Mouse (Mus musculus) thymus, adult 2 months (tissue): ENCODE measurements around the gene Ccdc187. TPM values are rescaled to one million over a fixed set of nuclear protein-coding genes. Genes with fewer than 3 reads are reported as not detected.
A peak's percentile ranks its signal among the peaks of the same experiment; 100 is the strongest.

Source experiments
- DNase-seq: peaks from one replicate; pipeline ENCODE4 v3.0.0; 2021
- H3K27ac ChIP-seq: fragments of 200-500 bp; 2 replicates; pipeline ENCODE4 v1.5.1; 2012; ENCODE audit warnings: low read length, control low read depth; ENCODE audit not compliant: control insufficient read depth, insufficient read depth
- H3K27me3 ChIP-seq: fragments of 200-500 bp; 2 replicates; pipeline ENCODE4 v1.6.1; 2012; ENCODE audit warnings: mild to moderate bottlenecking, low read length, moderate library complexity, mixed read lengths; ENCODE audit not compliant: control insufficient read depth, insufficient read depth
- H3K36me3 ChIP-seq: fragments of 200-500 bp; 2 replicates; pipeline ENCODE4 v1.6.1; 2012; ENCODE audit warnings: mild to moderate bottlenecking, low read length, moderate library complexity; ENCODE audit not compliant: control insufficient read depth, insufficient read depth
- H3K4me1 ChIP-seq: fragments of 200-500 bp; replicated peaks from 2 replicates; pipeline ENCODE4 v1.6.1; 2012; ENCODE audit warnings: low read length; ENCODE audit not compliant: control insufficient read depth, insufficient read depth
- H3K4me3 ChIP-seq: fragments of 200-500 bp; 2 replicates; pipeline ENCODE4 v1.5.1; 2012; ENCODE audit warnings: mild to moderate bottlenecking, low read length, control low read depth, moderate library complexity; ENCODE audit not compliant: control insufficient read depth, insufficient read depth
- CTCF ChIP-seq: fragments of 200-500 bp; IDR thresholded peaks from 2 replicates; pipeline ENCODE4 v1.5.1; 2012; ENCODE audit warnings: mild to moderate bottlenecking, control low read depth, low read length, moderate library complexity, borderline replicate concordance; ENCODE audit not compliant: control insufficient read depth, poor library complexity, insufficient read depth; ENCODE audit errors: extremely low read depth
- POLR2A ChIP-seq: fragments of 200-500 bp; IDR thresholded peaks from 2 replicates; pipeline ENCODE4 v1.6.1; 2012; ENCODE audit warnings: mild to moderate bottlenecking, low read length, control low read depth, moderate library complexity; ENCODE audit not compliant: control insufficient read depth, poor library complexity, insufficient read depth; ENCODE audit errors: extremely low read depth
- WGBS: fragments of 180-500 bp; shearing (Covaris S2); methylation state at CpG from one replicate; pipeline ENCODE4 v1.1.7; 2018; 5-methylcytosine and 5-hydroxymethylcytosine counted together
- polyA plus RNA-seq: library from polyadenylated mRNA; depleted of rRNA; stranded (reverse); fragments of >200 nt; gene quantifications from 2 replicates; pipeline ENCODE4 v1.2.3, GENCODE M21; 2012

The Ccdc187 gene
- polyA plus RNA-seq, 1 experiment = 0.19 TPM

GRCm38 (mm10) chr2:26312812-26313211 lies 18.5 kb upstream of the Ccdc187 start:
- WGBS = 53% methylated on average over 2 of the region's 2 CpGs
- Histone ChIP-seq H3K27ac (no peak overlapping the region), H3K4me3 (no peak overlapping the region), H3K27me3 (no peaks in the 10 kb centered on the region), H3K4me1 (peaks cover 36% of the 10 kb centered on the region), H3K36me3 (no peaks in the 10 kb centered on the region)
- no peak for DNase-seq
- TF ChIP-seq CTCF (no peak), POLR2A (no peak)

- no peak for TF ChIP-seq CTCF
- no peak for TF ChIP-seq POLR2A
- no peaks in the 10 kb centered on the region for H3K36me3 ChIP-seq
- no peak overlapping the region for H3K4me3 ChIP-seq
- DNase-seq = peak; percentile 31
- WGBS = 35% methylated on average over 5 of the region's 5 CpGs
- no peaks in the 10 kb centered on the region for H3K27me3 ChIP-seq
- H3K27ac ChIP-seq = no peak overlapping the region
- peaks cover 36% of the 10 kb centered on the region for H3K4me1 ChIP-seq
Observed at GRCm38 (mm10) chr2:26311936-26312335, 17.6 kb upstream of the Ccdc187 start.

- Histone ChIP-seq H3K27ac (no peak overlapping the region), H3K4me3 (no peak overlapping the region), H3K36me3 (no peaks in the 10 kb centered on the region), H3K4me1 (peaks cover 20% of the 10 kb centered on the region), H3K27me3 (no peaks in the 10 kb centered on the region)
- TF ChIP-seq POLR2A (no peak), CTCF (no peak)
- no peak for DNase-seq
- WGBS = 88% methylated on average over 10 of the region's 10 CpGs
Observed at GRCm38 (mm10) chr2:26309739-26310138, 15.4 kb upstream of the Ccdc187 start.

GRCm38 (mm10) chr2:26306702-26307101 lies 12.3 kb upstream of the Ccdc187 start:
- Histone ChIP-seq H3K27me3 (no peaks in the 10 kb centered on the region), H3K36me3 (no peaks in the 10 kb centered on the region), H3K4me1 (peaks cover 7% of the 10 kb centered on the region), H3K27ac (no peak overlapping the region), H3K4me3 (no peak overlapping the region)
- no peak for DNase-seq
- 91% methylated on average over 3 of the region's 3 CpGs for WGBS
- no peak for TF ChIP-seq CTCF
- TF ChIP-seq POLR2A = no peak

- TF ChIP-seq CTCF (no peak), POLR2A (no peak)
- no peak overlapping the region for H3K27ac ChIP-seq
- WGBS = 98% methylated on average over 2 of the region's 2 CpGs
- H3K36me3 ChIP-seq = no peaks in the 10 kb centered on the region
- H3K4me1 ChIP-seq = no peaks in the 10 kb centered on the region
- H3K4me3 ChIP-seq = no peak overlapping the region
- H3K27me3 ChIP-seq = no peaks in the 10 kb centered on the region
- no peak for DNase-seq
Observed at GRCm38 (mm10) chr2:26305555-26305954, 11.2 kb upstream of the Ccdc187 start.

- no peak for TF ChIP-seq CTCF
- TF ChIP-seq POLR2A = no peak
- Histone ChIP-seq H3K27ac (no peak overlapping the region), H3K4me3 (no peak overlapping the region), H3K4me1 (no peaks in the 10 kb centered on the region), H3K27me3 (no peaks in the 10 kb centered on the region), H3K36me3 (no peaks in the 10 kb centered on the region)
- 48% methylated on average over 1 of the region's 1 CpGs for WGBS
- DNase-seq = no peak
Observed at GRCm38 (mm10) chr2:26304711-26305110, 10.4 kb upstream of the Ccdc187 start.

- Histone ChIP-seq H3K4me3 (no peak overlapping the region), H3K4me1 (peaks cover 3% of the 10 kb centered on the region; the same call in 1 of the 2 replicates), H3K27ac (no peak overlapping the region), H3K36me3 (no peaks in the 10 kb centered on the region), H3K27me3 (no peaks in the 10 kb centered on the region)
- no peak for TF ChIP-seq POLR2A
- TF ChIP-seq CTCF = no peak
- no peak for DNase-seq
- 95% methylated on average over 10 of the region's 10 CpGs for WGBS
Observed at GRCm38 (mm10) chr2:26302005-26302503, 7.7 kb upstream of the Ccdc187 start.
